Mouse (Mus musculus): Measurements from ENCODE around the gene Hebp1.

Hebp1 gene

DNA sequence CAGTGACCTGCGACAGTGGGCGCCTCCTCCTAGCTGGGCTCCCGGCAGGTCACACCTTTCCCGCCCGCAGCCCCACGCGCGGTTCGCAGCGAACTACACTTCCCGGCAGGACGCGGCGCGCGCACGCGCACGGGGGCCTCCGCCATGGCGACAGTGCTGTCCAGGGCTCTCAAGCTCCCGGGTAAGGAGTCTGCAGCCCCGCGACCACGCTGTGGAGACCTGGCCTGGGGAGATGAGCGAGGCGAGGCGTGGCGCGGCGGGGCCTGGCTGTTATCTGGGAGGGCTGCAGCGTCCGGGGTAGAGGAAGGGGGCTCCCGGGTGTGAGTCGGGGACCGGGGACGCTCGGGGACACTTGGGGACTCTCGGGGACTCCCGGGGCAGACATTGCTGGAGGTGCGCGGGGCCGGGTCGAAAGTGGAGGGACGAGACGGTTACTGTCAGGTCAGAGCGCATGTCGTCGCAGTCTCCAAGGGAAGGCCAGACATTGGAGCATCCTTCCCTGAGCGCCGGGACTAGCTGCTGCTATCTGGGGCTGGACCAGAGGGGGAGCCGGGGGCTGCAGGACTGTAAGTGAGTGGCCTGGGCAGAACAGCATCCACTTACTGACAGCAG is at the start of gene Hebp1, which contains the start of gene Fam234b:
TSS of gene Hebp1 (minus strand) at position 102 of the 612 bp plus-strand sequence.
TSS of gene Fam234b (plus strand) at position 57 of the 612 bp plus-strand sequence.
- DNase-seq = peak; percentile 80 to 82

DNA sequence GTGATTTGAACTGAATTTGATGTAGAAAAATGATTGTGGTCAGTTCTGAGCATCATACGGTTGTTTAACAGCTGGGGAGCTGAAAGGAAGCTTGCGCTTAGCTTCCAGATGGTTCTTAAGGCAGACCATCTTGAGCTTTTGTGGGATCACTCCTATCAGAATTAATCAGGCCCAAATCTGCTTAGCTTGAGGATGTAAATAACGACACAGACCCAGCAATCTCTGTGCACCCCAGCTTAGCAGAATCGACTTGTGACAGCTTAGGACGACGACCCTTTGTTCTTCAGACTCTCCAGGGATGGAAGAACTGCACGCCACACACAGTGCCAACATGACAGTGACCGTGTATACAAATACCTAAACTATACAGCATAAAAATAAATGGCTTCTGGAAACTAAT is 47.8 kb upstream of the Hebp1 start:
- no peak for DNase-seq

DNA sequence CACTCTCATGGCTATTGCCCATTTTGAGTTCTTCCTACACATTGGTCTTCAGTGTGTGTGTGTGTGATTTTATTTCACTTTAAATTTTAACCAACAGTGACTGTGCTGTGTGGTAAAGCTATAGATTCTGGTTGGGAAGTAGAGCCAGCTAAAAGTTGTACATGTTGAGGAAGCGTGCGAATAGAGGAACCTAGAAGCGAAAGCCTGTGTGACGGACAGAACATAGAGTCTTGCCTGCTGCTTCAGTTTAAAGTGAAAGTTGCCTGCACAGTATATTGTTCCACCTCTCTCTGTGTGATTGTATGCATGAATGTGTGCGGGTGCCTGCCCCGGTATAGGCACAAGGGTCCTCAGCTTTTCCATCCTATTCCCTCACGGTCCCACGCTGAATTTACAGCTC is 42.5 kb upstream of the Hebp1 start:
- DNase-seq = no peak

- DNase-seq = no peak
These were observed 40.4 kb upstream of the Hebp1 start for GRCm38 (mm10) chr6:135238211-135238610.

- peak; percentile 36 to 47 for DNase-seq
These were observed 39.5 kb upstream of the Hebp1 start for GRCm38 (mm10) chr6:135237326-135237725.

GRCm38 (mm10) chr6:135236576-135236975 is 38.8 kb upstream of the Hebp1 start:
- no peak for DNase-seq

DNA sequence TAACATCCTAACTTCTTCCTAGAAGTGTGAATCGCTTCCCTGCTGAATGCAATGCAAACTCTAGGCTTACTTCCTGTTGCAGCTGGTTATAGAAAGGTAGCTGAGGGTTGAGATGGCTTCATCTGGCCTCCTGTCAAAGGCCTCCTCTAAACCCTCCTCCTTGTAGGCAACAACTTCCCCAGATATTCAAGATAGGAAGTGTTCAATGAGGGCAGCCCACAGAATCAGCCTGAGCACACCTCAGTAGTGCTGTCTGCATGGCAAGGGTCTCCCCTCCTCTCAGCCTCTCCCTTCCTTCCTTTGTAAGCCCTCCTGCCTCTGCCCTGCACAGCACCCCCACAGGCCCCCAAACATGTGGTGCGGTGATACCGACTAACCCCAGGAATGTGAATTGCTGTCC is 37.9 kb upstream of the Hebp1 start:
- no peak for DNase-seq

- DNase-seq = no peak
These were observed 34.8 kb upstream of the Hebp1 start for GRCm38 (mm10) chr6:135232443-135233182.

GRCm38 (mm10) chr6:135230586-135230985 is 32.8 kb upstream of the Hebp1 start:
- no peak for DNase-seq

DNA sequence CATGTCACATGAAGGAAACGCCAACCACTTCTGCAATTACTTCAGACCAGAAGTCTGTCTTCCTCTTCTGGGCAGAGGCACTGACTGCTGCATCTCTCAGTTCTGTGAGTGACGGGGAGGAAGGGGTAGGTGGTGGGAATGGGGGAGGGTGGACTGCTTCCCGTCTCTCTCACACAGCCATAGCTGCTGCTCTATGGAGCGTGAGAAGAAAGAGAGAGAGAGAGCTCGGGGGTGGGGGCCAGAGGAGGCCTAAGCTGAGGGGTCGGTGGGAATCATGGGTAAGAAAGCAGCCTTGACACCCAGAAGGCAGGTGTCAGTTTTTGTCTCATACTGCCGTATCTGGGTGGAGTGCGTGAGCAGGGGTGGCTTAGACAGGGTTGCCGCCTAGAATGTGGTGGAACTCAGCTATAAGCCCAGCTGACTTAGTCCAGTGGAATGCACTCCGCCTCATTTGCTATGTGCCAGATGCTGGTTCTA is 30.7 kb upstream of the Hebp1 start:
- DNase-seq = no peak

GRCm38 (mm10) chr6:135223786-135224416 is 26.1 kb upstream of the Hebp1 start:
- no peak for DNase-seq

DNA sequence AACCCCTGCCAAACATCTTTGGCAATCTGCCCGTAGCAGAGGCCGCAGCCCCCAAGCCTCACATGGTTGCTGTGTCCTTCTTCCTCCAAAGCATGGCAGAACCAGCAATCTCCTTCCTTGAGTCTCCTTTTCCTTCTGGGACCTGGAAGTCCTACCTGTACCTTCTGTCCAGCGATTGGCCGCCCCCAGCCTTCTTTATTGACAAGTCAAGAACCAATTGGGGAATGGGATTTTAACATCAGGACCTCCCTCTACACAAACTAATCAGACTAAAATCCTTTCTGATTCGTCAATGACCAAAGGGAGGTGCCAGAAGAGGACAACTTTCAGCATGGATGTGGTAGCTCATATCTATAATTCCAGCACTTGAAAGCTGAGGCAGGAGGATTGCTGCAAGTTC is 22.1 kb upstream of the Hebp1 start:
- no peak for DNase-seq

- DNase-seq = peak; percentile 35 to 62
These were observed 20.5 kb upstream of the Hebp1 start for GRCm38 (mm10) chr6:135218330-135218729.

GRCm38 (mm10) chr6:135212666-135213065 is 14.8 kb upstream of the Hebp1 start:
- DNase-seq = no peak

DNA sequence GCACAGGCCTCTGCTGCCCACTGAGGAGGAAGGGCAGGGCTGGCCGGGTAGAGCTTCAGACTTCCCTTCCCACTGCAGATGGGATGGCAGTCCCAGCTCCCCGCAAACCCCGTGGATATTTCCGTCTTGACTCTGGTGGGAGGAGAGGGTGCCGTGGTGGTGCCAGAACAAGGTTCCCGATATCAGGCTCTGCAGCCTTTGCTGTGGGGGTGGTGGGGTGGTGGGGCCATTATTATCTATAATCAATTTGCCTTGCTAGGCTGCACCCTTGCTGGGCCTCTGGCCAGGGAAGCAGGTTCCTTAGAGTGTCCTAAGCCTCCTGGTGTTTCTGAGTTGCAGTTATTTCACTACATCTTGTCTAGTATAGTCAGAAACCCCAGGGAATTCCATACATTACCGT is 13.3 kb upstream of the Hebp1 start:
- DNase-seq = no peak

- no peak for DNase-seq
These were observed 9.1 kb upstream of the Hebp1 start for GRCm38 (mm10) chr6:135206909-135207308.

- no peak for DNase-seq
These were observed 8.0 kb upstream of the Hebp1 start for GRCm38 (mm10) chr6:135205802-135206201.

DNA sequence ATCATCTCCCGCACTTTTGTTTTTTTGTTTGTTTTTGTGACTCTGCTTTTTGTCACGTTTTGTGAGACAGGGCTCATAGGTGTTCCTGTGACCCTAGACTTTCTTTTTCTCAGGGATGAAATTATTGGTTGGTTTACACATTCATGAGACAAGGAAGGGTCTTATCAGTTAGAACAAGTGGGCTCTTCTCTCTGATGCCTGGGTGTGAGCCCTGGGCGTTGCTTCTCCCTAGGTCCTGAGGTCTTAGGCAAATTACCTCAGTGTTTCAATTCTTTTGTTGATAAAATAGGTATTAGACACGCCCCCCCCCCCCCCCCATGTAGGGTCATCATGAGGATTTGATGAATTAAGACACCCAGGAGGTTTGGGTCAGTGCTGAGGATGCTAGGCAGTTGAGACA is 7.0 kb upstream of the Hebp1 start:
- DNase-seq = no peak

DNA sequence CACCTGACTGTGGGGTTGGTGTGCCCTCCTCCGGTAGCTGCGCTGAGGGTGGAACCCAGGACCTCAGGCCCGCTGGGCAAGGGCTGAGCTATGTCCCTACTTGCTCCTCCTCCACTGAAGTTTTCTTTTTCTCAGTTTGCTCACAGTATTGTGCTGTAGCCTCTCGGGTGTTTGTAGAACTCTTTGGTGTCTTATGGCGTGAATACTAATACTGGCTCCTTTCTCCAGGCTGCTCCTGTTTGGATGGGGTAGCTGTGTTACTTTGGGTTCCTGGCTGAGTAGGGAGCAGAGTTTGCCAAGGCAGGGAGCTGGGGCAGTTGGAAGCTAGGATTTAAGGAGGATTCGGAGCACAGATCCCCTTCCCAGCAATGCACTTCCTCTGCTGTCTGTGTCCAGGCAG is 5.9 kb upstream of the Hebp1 start:
- DNase-seq = no peak

DNA sequence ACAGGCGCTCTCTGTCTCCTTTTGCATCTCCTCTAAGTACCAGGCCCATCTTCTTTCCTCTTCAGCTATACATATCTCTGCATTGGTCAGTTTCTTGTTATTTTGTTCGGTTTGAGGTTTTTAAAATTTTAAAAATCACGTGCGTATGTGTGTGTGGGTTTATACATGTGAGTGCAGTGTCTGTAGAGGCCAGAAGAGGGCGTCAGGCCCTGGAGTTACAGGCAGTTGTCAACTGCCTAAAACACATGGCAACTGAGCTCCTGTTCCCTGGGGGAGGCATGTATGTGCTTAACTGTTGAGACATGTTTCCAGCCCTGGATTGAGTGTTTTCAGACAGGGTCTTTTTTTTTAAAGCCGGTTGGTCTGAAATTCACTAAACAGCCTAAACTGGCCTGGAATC is 4.8 kb upstream of the Hebp1 start:
- no peak for DNase-seq

- DNase-seq = no peak
These were observed 2.5 kb upstream of the Hebp1 start for GRCm38 (mm10) chr6:135200122-135200957.

DNA sequence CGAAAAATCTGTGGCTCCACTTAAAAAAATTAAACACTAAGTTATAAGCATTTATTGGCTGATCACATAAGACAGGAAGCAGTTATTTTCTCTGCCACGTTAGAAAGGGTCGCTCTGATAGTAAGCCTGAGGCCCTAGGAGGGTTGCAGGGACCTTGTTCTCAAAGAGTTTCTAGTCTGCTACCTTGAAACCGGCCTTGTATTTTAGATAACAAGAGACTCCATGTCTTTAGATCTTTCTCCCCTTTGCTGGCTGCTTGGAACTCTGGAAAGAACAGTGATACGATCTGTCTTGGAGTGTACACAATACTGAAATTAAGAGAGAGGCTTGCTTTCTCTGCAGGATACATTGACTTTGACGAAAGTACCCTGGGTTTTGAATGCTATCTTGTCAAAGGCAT is 904 bp upstream of the Hebp1 start:
- DNase-seq = no peak

GRCm38 (mm10) chr6:135197446-135197845 is 376 bp downstream of the Hebp1 start:
- no peak for DNase-seq

All from thymus, adult 18-20 months (tissue).